Mouse (Mus musculus): ENCODE data around the gene Dhcr7.

DNA sequence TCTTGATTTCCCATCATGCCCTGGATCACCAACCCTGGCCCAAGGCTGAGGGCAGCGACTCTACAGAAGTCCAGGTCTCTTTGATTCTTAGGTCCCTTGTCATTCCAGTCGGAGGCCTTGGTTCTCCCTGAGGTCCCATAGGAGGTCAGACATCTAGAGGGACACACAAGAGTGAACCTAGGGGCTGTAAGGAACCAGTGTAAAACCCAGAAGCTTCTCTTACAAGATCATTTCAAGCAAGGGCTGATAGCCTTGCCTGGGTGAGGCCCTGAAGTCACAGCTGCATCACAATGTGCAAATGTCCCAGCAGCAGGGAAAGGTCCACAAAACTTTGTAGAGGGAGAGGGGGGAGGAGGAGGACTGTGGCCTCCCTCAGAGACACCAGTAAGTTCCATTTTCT, 43.6 kb downstream of the Dhcr7 start, which contains the start of gene Gm498:
- TF ChIP-seq CTCF (IDR thresholded peaks at IDR 0.05; ENCODE audit: low read depth) (no peak), EP300 (optimal IDR thresholded peaks at IDR 0.05) (no peak)

Data from stomach, postnatal 0 days (tissue).